Mouse (Mus musculus) embryonic fibroblast, embryonic 13.5 days (primary cell): ENCODE measurements around the gene Esyt3. TPM values are rescaled to one million over a fixed set of nuclear protein-coding genes. Genes with fewer than 3 reads are reported as not detected.

Experiments
- H3K27ac ChIP-seq: 2 replicates; pipeline ENCODE4 v1.5.1; 2012; ENCODE audit warnings: low read length, control low read depth, inconsistent platforms; ENCODE audit not compliant: insufficient read depth
- H3K4me1 ChIP-seq: 2 replicates; pipeline ENCODE4 v1.6.1; 2011; ENCODE audit warnings: low read length; ENCODE audit not compliant: control insufficient read depth, insufficient read depth
- H3K4me3 ChIP-seq: 2 replicates; pipeline ENCODE4 v1.5.1; 2011; ENCODE audit warnings: mild to moderate bottlenecking, control low read depth, low read length; ENCODE audit not compliant: insufficient read depth
- CTCF ChIP-seq: IDR thresholded peaks from 2 replicates; pipeline ENCODE4 v1.5.1; 2011; ENCODE audit warnings: mild to moderate bottlenecking, control low read depth, low read length, moderate library complexity, borderline replicate concordance; ENCODE audit not compliant: insufficient read depth
- POLR2A ChIP-seq: IDR thresholded peaks from 2 replicates; pipeline ENCODE4 v1.6.1; 2011; ENCODE audit warnings: low read depth, mild to moderate bottlenecking, control low read depth, low read length, moderate library complexity
- polyA plus RNA-seq: library from polyadenylated mRNA; stranded (reverse); fragments of >200 nt; gene quantifications from 2 replicates; pipeline ENCODE4 v1.2.4, GENCODE M21; 2011; ENCODE audit warnings: low read depth; ENCODE audit not compliant: missing spikeins, insufficient read length

Esyt3 gene
- polyA plus RNA-seq, 1 experiment, result 0.11 TPM

DNA sequence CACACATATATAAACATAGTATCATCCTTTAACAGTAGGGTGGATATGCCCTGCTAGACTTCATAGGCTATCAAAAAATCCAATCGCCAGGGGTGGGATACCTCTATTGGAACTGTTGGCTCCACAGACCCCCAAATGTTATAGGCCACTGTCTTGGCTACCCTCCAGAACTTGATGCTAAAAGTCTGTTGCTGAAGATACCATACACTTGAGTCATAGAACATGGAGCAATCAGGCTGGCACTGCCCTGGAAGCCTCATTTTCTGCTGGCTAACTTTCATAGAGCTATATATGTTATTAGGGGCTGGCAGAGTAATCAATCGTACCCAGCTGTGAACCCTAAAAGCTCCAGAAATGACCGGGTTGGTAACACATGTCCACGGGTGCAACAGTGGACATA is 32.4 kb downstream of the Esyt3 start:
- H3K4me3 ChIP-seq, result no peak overlapping the region
- no peaks in the 10 kb centered on the region for H3K4me1 ChIP-seq
- TF ChIP-seq POLR2A (no peak), CTCF (no peak)
- no peak overlapping the region for H3K27ac ChIP-seq

GRCm38 (mm10) chr9:99325208-99325929 is 33.0 kb downstream of the Esyt3 start:
- H3K27ac ChIP-seq, result no peak overlapping the region
- TF ChIP-seq CTCF, result no peak
- TF ChIP-seq POLR2A, result no peak
- no peak overlapping the region for H3K4me3 ChIP-seq
- no peaks in the 10 kb centered on the region for H3K4me1 ChIP-seq

DNA sequence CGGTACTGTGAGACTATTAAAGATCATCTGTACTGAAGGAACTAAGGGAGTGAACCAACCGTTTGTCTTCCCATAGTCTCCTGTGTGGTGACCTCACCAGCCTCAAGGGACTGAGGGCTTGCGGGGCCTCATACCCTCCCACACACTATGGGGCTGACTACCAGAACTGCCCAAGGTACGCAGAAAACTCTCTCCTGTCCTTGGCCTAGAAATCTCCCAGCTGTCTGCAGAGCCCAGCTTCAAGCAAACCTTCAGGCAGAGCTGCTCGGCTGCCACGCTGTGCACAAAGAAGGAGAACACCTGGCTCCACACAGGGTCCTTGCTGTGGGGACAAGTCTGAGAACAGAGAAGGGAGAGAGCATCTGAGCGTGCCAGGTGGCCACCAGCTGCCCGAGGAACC is 38.4 kb downstream of the Esyt3 start:
- TF ChIP-seq CTCF (no peak), POLR2A (no peak)
- Histone ChIP-seq H3K4me1 (peaks cover 2% of the 10 kb centered on the region; the same call in 1 of the 2 replicates), H3K27ac (no peak overlapping the region), H3K4me3 (no peak overlapping the region)

- no peak for TF ChIP-seq POLR2A
- no peak for TF ChIP-seq CTCF
- Histone ChIP-seq H3K4me1 (peaks cover 2% of the 10 kb centered on the region; the same call in 1 of the 2 replicates), H3K4me3 (no peak overlapping the region), H3K27ac (no peak overlapping the region)
Observed at GRCm38 (mm10) chr9:99319343-99319951, 38.9 kb downstream of the Esyt3 start.

DNA sequence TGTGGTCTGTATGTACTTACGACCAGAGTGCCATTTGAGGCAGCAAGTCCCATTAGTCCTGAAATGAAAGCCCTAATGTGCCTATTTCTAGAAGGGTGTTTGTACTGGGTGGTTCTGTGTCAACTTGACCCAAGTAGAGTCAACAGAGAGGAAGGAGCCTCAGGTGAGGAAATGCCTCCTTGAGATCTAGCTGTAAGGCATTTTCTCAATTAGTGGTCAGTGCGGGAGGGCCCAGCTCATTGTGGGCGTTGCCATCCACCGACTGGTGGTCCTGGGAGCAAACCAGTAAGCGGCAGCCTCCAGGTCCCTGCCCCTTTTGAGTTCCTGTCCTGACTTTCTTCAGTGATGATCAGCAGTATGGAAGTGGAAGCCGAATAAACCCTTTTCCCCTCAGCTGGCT is 52.1 kb downstream of the Esyt3 start:
- TF ChIP-seq POLR2A, result no peak
- no peak for TF ChIP-seq CTCF
- no peak overlapping the region for H3K4me3 ChIP-seq
- H3K27ac ChIP-seq, result no peak overlapping the region
- peaks cover 4% of the 10 kb centered on the region; the same call in 1 of the 2 replicates for H3K4me1 ChIP-seq

GRCm38 (mm10) chr9:99304296-99304695 is 54.1 kb downstream of the Esyt3 start:
- no peak overlapping the region for H3K4me3 ChIP-seq
- TF ChIP-seq CTCF, result no peak
- no peak for TF ChIP-seq POLR2A
- H3K4me1 ChIP-seq, result peaks cover 4% of the 10 kb centered on the region; the same call in 1 of the 2 replicates
- no peak overlapping the region for H3K27ac ChIP-seq

Other genes starting within 250 kb of the Esyt3 start
- gene Pik3cb, start 217.9 kb downstream of the Esyt3 start, polyA plus RNA-seq, result 5.2 and 6.7 TPM in 2 replicates
- gene Faiml, start 121.3 kb downstream of the Esyt3 start, polyA plus RNA-seq, result not detected in 2 replicates
- 8.0 and 12.5 TPM in 2 replicates for gene Cep70, start 115.2 kb downstream of the Esyt3 start, polyA plus RNA-seq
- 29.5 and 35.3 TPM in 2 replicates for gene Mras, start 78.8 kb upstream of the Esyt3 start, polyA plus RNA-seq
- not detected in 2 replicates for gene Nme9, start 92.9 kb upstream of the Esyt3 start, polyA plus RNA-seq
- 23.9 and 32.3 TPM in 2 replicates for gene Armc8, start 210.3 kb upstream of the Esyt3 start, polyA plus RNA-seq
- gene Dbr1, start 217.2 kb upstream of the Esyt3 start, polyA plus RNA-seq, result 17.3 and 18.3 TPM in 2 replicates